Mouse (Mus musculus) common myeloid progenitor, adult 5-6 weeks (primary cell): ENCODE measurements around the gene Cxxc4. TPM values are rescaled to one million over a fixed set of nuclear protein-coding genes. Genes with fewer than 3 reads are reported as not detected.
"Not testable (repeated sequence)": the region's sequence is repeated elsewhere in the genome, so short reads cannot be mapped to it uniquely, and the experiment has no call there.

ENCODE experiments used
- ATAC-seq: replicated peaks from 2 replicates; pipeline ENCODE4 v1.8.0; 2016; ENCODE audit warnings: low read depth, mild to moderate bottlenecking, moderate TSS enrichment, inconsistent platforms; ENCODE audit not compliant: poor library complexity, severe bottlenecking
- total RNA-seq: library from RNA; stranded (forward); fragments of 200-1000, 187-1606 nt; gene quantifications from 2 replicates; pipeline ENCODE4 v1.2.3, GENCODE M21; 2017

The Cxxc4 gene
- total RNA-seq = not detected in 2 replicates

GRCm38 (mm10) chr3:134236414-134237112, at the start of gene Cxxc4:
Gene Cxxc4 (plus strand): TSS chr3:134236484.
- ATAC-seq = no peak

- ATAC-seq = no peak
Measured at GRCm38 (mm10) chr3:134188979-134189946, 47.0 kb upstream of the Cxxc4 start.

DNA sequence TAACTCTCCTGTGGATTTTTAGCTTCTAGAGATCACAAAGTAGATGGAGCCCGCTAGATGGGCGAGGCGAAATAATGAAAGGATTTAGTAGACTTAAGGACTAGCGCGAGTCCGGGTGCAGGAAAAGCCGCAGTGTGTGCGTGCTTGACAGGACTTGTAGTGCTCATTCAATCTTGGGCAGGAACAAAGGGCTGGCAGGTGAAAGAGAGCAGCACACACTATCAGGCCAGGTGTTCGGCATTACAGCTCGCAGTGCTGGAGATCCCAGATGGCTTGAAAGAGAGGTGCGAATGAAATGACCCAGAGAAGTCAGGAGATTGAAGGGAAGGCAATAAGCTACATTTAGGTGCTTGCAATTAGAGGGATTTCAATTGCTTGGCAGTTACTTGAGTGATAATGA, 46.2 kb upstream of the Cxxc4 start:
- ATAC-seq = no peak

GRCm38 (mm10) chr3:134199892-134200291, 36.4 kb upstream of the Cxxc4 start:
- ATAC-seq = peak; percentile 87

GRCm38 (mm10) chr3:134206624-134207023, 29.7 kb upstream of the Cxxc4 start:
- no peak for ATAC-seq

DNA sequence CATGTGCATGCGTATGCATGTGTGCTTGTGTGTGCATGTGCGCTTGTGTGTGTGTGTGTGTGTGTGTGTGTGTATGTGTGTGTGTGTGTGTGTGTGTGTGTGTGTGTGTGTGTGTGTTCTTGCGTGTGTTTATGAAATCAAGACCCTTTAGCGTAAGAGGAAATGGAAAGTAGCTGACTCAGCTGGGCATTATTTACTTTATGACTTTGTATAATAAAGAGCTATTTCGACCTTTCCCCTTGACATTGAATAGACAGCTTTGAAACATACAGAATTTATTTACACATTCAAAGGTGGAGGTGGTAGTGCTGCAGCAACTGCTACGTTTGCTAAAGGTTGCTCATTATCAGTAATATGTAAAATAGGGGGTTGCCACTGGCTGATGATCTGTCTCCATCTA, 25.3 kb upstream of the Cxxc4 start:
- no peak for ATAC-seq

- not testable (repeated sequence) for ATAC-seq
Measured at GRCm38 (mm10) chr3:134219881-134220280, 16.4 kb upstream of the Cxxc4 start.

GRCm38 (mm10) chr3:134221002-134221401, 15.3 kb upstream of the Cxxc4 start:
- no peak for ATAC-seq

DNA sequence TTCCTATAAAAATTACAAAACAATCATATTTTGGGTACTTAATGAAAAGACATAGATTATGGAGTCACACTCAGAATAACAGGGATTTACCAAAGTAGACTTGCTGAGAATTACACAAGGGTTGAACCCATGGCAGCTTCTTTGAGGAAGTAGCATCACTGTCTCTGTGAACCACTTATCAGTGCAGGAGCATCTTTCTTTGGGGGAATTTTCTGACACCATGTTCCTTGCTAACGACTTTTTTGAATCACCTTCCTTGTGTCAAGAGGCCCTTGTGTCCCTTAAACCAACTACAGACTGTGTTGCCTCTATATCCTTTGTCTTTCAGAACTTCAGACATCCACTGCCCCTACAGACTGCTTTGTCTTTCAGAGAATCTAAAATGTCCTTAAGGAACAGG, 13.7 kb upstream of the Cxxc4 start:
- no peak for ATAC-seq

DNA sequence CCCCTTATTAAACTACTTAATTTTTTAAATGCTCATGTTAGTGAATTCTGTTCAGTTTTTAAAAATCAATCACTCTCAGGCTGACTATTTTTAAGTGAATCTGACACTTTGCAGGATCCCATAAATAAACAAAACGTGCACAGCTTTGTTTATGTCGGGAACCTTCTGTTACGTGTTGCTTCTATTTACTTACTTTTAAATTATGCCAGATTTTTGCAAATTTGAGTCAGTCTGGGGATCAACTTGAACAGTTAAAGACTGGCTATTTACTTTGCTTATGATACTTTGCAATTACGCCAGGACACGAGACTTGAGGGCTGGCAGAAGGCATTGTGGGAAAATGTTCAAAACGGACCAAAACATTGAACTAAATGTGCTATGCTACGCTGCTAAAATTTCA, 12.3 kb upstream of the Cxxc4 start:
- no peak for ATAC-seq

- peak; percentile 58; the same call in 1 of the 2 replicates for ATAC-seq
Measured at GRCm38 (mm10) chr3:134225928-134226327, 10.4 kb upstream of the Cxxc4 start.

GRCm38 (mm10) chr3:134232753-134233152, 3.5 kb upstream of the Cxxc4 start:
- no peak for ATAC-seq

- ATAC-seq = peak; percentile 24
Measured at GRCm38 (mm10) chr3:134235491-134236413, 532 bp upstream of the Cxxc4 start.

- no peak for ATAC-seq
Measured at GRCm38 (mm10) chr3:134237113-134237805, 975 bp downstream of the Cxxc4 start.

DNA sequence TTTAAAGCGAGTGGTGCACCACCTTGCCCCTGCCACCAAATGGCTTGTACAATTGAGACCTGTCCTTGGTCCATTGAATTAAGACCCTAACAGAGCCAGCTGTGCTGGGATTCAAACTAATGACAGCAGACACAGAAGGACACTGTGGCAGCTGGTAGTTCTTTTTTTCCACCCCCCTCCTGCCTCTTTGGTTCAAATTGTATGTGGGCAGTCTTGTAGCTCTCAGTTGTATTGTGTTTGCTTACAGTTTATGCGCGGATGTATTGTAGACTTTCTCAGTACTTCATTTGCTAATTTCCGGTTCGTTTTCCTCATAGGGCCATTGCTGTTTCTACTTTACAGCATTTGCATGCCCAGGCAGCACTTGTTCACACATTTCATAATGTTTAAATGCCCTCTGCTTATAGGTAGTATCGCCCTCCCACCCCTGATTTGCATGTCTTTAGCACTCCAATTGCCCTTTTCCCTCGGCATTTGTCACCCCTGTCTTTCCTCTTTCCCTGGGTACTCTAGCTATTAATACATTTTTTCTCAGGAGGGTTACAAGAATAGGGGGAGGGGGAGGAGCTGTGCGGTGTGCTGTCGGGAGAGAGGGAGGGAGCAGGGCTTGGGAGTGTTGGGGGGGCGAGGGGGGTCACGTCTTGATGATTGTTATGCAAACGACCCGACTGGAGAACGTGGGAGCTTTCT, 2.5 kb downstream of the Cxxc4 start:
- peak; percentile 2; the same call in 1 of the 2 replicates for ATAC-seq

DNA sequence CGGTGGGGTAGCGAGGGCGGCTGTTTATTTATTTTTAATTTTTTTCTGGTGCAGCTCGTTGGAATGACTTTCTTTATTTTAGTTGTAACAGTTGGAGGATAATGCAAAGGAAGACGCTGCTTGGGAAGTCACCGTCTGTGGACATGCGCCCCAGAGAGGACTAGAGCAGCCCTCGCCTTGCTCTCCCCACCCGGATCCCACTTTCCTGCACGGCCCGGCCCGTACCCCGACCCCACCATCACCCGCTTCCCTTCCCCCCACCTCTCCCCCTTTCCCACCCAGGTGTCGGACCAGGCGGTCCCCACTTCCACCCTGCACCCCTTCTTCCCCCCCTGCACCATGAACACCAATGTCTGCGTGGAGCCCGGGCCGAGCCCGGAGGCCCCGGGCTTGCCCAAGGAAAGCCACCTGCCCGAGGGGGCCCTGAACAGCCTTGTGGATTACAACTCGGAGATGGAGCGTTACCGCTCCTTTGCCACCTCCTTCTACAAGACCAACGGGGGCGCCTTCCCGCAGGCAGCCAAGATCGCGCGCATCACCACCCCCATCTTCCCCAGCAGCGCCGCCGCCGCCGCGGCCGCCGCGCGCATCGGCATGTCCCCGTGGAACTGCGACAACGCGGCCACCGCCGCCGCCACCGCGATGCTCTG, 3.2 kb downstream of the Cxxc4 start:
- peak; percentile 16 for ATAC-seq

GRCm38 (mm10) chr3:134239971-134240717, 3.9 kb downstream of the Cxxc4 start:
- peak; percentile 29 for ATAC-seq

DNA sequence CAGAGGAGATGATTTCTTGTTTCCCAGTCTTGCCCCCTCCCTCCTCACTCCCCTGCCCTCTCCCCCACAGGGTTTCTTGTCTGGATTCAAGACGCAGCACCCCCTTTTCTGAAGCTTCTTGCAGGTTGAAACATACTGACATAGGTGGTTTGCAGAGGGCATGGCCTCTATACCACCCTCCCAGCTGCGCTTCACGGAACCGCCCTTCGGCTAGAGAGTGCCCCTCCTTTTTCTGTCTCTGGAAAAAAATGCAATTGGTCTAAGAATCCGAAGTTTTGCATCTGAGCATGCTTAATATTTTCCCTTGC, 4.4 kb downstream of the Cxxc4 start:
- no peak for ATAC-seq
